Mouse (Mus musculus) Muller cell, postnatal 12 days (primary cell): ENCODE data around the gene Midn.
A peak's percentile ranks its signal among the peaks of the same experiment; 100 is the strongest.

Experiments
- DNase-seq: peaks from one replicate; pipeline ENCODE4 v3.0.0-alpha.2; 2015; ENCODE audit errors: inconsistent ontology term

Midn gene

DNA sequence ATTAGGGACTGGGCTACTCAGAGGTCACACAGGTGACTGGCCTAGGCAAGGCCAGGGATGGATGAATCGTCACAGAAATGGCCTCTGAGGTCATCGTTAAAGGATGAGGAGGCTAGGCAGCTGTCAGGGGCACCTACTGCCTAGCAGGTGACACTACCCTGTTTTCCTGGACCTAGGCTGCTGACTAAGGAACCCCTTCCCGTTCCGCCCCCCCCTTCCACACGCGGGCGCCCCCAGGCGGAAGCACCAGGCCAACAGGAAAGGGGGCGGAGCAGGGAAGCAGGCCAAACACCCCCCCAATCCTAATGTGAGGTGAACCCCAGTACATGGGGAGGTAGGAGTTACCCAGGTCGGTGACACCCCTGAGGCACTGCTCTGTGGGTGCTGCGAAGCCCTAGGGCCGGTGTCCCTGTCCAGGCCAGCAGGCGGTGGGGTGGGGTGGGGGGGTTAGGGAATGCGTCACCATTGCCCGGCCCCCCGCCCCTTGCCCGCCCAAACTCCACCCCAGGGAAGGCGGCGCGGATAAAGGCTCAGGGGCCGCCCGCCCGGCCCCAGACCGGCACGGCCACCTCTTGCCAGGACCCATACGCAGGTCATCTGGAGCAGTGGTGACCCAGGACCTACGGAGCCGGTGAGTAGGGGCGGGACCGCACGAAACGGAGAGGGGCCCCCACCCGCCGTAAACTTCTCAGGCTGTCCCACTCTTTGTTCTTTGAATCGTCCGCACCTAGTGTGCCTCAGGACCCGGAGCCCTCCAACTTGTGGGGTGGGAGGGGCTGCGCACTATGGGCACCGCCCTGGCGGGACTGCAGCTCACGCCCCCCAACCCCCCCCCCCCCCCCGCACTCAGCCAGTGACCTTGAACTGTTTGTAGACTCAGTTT, at the start of gene Midn:
Gene Midn, plus strand, starts transcription at position 554 of the 883 bp plus-strand sequence.
- DNase-seq, result peak; percentile 97

DNA sequence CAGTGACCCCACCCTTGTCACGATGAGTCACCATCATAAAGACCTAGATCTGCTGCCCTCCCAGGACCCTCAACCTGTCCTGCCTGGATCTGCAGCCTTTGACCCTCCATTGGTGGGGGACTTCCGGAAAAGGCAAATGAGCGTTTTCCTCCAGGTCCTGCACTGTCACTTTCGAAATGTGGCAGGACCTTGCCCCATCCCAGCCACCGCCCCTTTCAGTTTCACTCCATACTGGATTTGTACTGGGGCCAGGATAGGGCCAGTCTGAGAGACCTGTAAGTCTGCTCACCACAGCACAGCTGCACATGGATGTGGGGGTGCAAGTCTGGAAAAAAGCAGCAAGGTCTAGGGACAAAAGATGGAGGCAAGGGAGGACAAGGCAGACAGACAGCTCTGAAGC, 49.4 kb upstream of the Midn start:
- no peak for DNase-seq

- peak; percentile 87 for DNase-seq
Observed at GRCm38 (mm10) chr10:80100982-80101381, 47.1 kb upstream of the Midn start.

DNA sequence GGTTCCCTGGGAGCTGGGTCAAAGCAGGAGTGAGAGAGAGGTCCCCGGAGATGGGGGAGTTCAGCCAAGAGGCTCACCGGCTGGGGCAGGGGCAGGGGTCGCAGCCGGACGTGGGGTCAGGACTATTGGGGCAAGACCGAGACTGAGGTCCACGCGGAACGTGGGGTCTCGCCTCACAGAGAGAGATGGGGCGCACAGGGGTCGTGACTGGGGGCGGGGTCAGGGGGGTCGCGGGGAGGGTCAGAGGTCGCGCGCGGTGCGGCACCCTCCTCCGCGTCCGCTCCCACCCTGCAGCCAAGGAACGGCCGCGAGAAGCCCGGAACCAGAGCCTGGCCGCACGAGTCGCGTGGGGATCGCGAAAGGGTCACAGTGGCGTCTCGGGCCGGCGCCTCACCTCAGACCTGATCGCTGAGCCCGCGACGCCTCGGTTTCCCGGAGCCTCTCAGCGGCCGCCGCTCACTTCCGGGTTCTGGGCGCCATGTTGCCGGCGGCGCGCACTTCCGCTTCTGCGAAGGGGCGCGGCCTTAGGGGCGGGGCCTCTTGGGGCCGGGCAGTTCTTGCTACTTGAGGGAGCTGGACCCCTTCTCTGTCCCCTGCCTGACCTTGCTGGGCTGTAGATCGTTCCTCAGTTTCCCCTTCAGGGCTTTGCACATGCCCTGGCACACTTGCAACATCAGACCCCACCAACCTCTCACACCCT, 45.7 kb upstream of the Midn start:
- peak; percentile 85 for DNase-seq

- DNase-seq, result no peak
Observed at GRCm38 (mm10) chr10:80103032-80103431, 45.0 kb upstream of the Midn start.

DNA sequence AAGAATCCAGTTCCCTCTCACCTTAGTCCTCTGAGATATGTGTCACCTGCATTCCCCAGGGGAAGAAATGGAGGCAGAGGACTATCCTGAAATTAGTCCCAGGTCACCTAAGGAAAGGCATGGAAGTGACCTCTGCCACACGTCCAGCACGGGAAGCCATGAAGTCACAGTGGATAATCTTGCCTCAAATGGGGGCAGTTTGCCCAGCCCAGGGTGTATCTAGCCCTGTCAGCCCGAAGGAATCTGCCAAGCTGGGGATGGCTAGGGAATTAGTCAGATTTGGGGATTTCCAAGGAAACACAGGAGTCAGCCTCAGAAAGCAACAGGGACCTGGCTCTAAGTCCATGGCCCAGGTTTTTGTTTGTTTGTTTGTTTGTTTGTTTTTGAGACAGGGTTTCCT, 43.9 kb upstream of the Midn start:
- peak; percentile 86 for DNase-seq

GRCm38 (mm10) chr10:80105460-80105859, 42.6 kb upstream of the Midn start, which contains the start of gene Sbno2:
Sbno2 (minus strand) TSS chr10:80105571.
- no peak for DNase-seq

DNA sequence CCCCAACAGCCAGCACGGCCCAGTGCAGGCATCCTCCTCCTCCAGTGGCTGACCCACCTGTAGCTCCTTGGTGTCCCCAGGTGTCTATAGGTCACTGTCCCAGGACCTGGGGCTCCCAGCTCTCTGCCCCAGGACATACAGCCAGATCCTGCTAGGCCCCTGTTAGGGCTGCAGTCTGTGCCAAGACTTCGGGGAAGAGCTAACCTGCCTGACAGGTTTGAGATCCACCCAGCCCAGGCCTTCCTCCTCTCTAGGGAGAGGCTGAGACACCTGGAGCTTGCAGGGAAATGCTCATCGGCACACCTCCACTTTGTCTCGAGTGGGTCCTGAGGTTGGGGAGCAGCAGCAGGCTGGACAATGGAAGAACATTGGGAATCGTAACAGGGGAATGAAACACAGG, 42.1 kb upstream of the Midn start:
- DNase-seq, result no peak

GRCm38 (mm10) chr10:80107678-80108077, 40.4 kb upstream of the Midn start:
- DNase-seq, result peak; percentile 96

DNA sequence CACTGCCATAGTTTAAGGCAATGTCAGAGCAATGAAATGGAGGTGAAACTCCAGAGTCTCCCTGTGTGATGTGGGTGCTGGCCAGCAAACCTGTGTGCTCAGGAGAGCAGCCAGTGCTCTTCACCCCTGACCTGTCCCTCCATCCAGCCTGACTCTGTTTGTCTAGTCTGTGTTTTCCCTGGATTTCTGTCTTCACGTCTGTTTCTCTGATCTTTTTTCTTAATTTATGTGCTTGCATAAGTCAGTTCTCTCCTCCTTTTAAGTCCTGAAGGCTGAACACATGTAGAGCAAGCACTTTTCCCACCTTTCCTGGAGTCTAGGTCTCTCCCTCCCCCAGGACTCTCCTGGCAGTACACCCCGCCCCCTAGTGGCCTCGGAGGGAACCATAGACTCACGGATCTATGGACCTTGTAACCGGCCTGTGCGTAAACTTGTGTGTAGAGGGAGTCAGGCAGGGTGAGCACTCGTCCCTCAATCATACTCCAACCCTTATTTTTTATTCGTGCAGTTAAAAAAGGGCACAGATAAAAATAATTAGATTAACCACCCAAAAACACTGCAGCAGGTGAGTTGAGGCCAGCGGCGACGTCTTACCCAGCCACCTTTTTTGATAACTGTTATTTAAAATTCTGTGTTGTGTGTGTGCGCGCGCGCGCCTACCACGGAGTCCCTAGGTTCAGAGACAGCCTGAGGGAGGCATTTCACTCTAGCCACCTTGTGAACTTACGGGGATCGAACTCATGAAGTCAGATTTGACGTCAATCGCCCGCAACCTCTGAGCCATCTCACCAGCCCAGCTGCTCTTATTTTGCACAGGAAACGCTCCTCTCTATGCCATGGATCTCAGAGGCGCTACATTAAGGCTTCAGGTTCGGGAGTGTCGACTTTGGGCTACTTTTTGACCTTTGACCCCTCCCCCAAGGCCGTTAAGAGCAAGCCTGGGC, 33.5 kb upstream of the Midn start:
- peak; percentile 98 for DNase-seq

GRCm38 (mm10) chr10:80115290-80115943, 32.7 kb upstream of the Midn start, which contains the start of gene Stk11:
Stk11 (plus strand) TSS chr10:80115803.
- peak; percentile 99 for DNase-seq

- DNase-seq, result no peak
Observed at GRCm38 (mm10) chr10:80115944-80116335, 32.1 kb upstream of the Midn start.

- no peak for DNase-seq
Observed at GRCm38 (mm10) chr10:80116563-80116926, 31.5 kb upstream of the Midn start.

DNA sequence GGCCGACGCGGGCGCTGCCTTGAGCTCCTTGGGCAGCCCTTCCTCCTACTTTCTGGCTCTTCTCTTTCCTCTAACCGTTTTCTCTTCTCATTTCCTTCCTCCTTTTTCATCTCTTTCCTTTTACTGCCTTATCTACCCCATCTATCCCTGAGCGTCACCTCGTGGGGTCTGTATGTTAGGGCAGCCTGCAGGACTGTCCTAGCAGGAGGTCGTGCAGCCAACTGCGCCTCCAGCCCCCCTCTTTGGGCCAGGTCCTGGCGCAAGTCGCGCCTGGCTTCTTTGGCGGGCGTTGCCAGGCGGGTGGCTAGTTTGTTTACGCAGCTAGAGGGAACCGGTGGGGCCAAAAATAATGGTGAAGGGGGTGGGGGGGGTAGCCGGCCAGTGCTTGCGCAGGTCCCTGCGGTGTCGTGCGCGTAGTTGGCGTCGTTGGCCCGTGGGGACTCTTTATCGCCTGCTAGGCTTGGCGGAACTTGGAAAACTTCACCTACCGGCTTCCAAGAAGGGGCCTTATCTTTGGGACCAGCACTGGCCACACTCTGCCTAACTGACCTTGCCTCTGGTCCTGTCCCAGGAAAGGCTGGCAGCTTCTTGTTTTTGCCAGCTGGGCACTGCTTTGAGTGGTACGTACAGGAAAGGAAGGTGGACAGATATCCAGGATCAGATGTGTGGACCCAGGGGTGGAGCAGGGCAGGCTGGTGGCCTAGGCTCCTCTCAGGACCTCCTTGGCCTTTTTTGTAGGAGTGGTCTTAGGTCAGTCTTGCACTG, 31.0 kb upstream of the Midn start:
- peak; percentile 56 for DNase-seq

DNA sequence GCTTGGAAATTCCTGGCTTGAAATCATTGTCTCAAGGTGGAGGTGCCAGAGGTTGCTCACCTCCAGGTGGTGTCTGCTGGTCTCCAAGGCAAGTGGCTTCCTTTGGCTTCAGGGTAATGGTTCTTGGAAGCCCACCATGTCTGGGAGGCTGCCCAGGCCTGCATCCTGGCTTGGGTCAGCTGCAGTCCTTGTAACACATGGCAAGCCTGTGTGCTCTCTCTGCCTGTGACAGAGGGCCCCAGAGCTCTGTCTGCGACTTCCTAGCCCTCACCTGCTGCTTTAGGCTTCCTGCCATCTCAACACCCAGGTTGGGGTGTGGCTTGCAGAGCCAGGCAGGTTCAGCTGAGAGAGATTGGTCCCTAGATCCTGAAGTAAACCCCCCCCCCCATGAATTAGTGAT, 30.3 kb upstream of the Midn start:
- no peak for DNase-seq

- no peak for DNase-seq
Observed at GRCm38 (mm10) chr10:80118552-80118951, 29.5 kb upstream of the Midn start.

GRCm38 (mm10) chr10:80120146-80120545, 27.9 kb upstream of the Midn start:
- DNase-seq, result no peak

DNA sequence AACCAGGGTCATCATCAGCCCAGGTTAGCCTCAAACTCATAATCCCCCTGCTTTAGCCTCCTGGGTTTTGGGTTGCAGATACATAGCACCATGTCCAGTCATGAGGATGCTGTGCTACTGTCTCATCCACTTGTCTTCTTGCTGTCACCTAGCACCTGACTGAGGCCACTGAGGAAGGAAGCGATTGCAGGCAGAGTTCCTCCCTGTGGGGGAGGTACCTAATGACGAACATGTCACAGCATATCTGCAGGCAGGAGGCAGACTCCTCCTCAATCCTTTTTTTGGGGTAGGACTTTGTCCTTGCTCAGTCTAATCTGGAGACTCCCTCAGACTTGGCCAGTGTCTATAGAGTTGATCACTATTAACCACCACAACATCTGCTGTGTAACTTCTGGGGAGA, 26.4 kb upstream of the Midn start:
- no peak for DNase-seq

GRCm38 (mm10) chr10:80123932-80124562, 24.0 kb upstream of the Midn start:
- DNase-seq, result no peak

DNA sequence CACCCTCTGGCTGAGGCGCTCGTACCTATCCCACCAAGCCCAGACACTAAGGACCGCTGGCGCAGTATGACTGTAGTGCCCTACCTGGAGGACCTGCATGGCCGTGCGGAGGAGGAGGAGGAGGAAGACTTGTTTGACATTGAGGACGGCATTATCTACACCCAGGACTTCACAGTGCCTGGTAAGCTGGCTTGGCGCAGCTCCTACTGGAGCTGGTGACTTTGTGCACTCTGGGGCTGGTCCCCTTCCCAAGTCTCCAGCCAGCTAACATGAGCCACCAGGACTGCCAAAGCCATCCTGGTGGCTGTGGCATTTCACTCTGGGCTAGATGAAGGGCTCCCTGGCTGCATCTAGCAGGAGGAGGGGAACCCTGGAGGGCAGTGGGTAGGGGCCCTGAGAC, 20.2 kb upstream of the Midn start:
- DNase-seq, result no peak
